Mouse (Mus musculus) c-Kit-positive CD71-positive TER-119-positive erythroid progenitor cells, embryonic 14.5 days (primary cell): Measurements from ENCODE around the gene Lipn.

ENCODE experiments used
- DNase-seq: peaks from one replicate; pipeline ENCODE4 v3.0.0-alpha.2; 2013; ENCODE audit warnings: low spot score

Gene Lipn

DNA sequence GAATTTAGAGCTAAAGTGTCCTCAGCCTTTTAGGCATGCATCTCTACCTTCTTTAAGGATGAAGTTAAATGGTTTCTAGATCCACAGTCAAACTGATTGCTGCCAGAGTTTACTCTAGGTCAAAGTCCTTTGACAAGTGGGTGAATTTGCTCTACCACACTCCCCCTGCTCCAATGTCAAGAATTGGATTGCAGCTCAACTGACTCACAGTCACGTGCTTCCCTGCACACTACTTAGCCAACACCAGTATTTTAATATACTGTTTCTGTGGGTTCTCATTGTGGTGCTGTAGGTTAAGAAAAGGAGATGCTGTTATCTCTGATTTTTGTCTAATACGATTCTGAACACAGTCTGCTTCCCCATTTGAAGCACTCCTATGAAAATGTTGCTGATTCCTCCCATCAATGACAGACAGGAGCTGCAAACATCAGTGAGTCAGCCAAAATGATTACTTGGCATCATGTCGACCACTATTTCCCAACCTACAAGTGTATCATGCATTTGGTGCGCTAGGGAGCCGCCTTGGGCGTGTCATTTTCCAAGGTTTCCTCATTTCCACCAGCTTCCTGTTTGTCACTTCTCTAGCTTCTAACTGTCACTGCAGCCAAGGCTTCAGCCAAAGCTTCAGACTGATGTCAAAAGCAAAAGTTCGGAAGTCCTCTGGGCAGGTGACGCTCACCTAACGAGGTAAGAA is at the start of gene Lipn:
Lipn (plus strand) TSS at position 580 of the 694 bp plus-strand sequence.
- no peak for DNase-seq

DNA sequence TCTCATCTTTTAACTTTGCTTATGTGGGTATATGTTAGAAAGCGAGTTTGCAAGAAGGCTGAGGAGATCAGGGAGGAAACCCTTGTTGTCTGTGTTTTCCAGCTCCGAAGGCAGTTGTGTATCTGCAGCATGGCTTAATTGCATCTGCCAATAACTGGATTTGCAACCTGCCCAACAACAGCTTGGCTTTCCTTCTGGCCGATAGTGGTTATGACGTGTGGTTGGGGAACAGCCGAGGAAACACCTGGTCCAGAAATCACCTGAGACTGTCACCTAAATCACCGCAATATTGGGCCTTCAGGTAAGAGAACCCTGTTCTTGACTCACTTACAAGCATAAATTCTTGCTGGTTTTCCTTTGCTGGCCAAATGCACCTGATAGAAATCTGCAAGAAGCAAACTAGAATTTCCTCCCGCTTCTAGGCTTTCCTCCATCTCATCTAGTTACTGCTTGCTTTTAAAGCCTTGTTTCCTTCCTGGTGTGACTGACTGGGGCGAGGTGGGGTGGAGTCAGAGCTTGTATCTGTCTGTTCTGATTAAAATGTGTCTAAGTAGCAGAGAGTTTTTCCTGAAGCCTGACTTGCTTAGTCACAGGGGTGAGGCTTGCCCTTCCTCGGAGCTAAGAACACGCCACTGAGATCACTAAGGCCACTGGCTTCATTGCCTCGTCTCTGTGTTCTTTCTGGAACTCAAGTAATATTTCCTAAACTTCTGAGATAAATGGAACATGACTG is 45.6 kb upstream of the Lipn start:
- no peak for DNase-seq

DNA sequence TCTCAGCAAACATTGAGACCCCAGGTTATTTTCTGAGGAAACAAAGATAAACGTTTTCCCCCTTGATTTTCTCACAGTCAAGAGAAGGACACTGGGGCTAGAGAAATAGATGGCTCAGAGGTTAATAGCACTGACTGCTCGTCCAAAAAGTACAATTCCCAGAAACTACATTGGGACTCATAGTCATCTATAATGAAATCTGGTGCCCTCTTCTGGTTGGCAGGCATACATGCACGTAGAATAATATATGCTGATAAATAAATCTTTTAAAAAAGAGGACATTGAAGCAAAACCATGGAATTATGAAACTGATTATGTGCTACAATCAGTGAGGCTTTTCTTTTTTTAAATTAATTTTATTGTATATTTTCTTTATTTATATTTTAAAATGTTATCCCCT is 44.4 kb upstream of the Lipn start:
- no peak for DNase-seq

DNA sequence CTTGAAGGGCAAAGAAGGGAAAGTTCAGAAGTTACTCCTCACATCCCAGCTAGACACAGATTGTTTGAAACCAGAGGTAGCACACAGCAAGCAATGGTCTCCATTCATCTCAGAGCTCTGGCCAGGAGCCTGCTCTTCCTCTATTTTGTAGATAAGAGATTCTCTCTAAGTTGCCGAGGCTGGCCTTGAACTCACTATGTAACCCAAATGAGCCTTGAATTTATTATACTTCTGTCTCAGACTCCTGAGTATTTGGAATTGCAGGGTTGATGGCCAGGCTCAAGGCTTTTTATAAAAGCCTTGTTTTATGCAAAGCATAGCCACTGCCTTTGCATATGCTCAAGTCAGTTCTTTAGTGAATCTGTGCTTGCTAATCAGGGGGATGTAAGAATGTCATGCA is 27.4 kb upstream of the Lipn start:
- DNase-seq: no peak

DNA sequence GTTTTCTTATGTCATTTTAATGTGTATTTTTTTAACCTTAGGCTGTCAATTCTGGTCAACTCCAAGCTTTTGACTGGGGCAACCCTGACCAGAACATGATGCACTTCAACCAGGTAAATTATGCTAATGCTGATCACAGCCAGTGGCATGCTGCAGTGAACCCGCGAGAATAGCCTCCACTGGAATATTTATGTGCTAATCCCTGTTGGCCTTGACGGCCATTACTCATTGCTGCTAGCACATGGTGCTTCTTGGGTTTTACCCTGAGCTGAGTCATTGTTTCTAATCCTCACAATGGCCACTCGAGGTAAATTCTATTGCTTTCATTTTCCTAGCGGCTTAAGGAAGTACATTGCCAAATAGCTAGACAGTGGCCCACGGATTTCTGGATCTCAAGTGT is 24.1 kb upstream of the Lipn start:
- no peak for DNase-seq

DNA sequence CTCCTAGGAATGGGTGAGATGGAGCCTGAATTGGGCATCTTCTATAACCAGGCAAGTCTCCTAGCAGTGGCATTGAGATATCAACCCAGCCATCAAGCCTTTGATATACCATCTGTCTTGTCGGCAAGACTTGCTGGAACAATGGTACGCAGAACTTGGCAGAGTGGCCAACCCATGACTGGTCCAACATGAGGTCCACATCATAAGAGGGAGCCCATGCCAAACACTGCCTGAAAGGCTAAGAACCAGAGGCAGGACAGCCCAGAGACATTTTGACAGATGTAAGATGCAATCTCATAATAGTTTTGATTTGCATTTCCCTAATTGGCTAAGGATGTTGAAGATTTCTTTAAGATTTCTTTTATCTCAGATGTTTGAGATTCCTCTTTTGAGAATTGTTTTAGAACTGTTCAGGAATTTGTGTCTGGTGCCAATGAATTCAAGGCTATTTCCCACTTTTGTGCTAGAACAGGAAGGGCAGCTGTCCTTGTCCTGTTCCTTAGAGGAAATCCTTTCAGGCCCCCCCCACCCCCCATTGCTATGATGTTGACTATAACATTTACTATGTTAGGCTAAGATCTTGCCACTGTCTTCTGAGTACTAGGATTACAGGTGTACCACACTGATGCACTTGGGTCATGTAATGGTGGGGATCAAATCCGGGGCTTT is 17.7 kb upstream of the Lipn start:
- no peak for DNase-seq

DNA sequence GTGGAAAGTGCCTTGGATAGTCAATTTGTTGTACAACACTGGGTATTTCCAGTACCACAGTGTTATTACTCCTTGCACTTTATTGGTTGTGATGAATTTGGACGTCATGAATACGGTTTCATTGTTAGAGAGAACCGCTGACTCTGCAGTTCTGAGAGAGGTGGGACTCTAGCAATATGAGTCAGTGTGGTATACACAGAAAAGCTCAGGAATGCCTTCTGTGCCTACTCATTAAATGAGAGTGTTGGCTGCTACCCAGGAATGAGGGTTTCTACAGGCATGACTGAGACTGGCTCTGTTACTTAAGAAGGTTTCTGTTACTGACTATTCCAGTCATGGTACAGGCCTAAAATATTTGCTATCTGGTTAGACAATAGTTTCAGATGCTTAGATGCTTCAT is 15.7 kb upstream of the Lipn start:
- DNase-seq: no peak

DNA sequence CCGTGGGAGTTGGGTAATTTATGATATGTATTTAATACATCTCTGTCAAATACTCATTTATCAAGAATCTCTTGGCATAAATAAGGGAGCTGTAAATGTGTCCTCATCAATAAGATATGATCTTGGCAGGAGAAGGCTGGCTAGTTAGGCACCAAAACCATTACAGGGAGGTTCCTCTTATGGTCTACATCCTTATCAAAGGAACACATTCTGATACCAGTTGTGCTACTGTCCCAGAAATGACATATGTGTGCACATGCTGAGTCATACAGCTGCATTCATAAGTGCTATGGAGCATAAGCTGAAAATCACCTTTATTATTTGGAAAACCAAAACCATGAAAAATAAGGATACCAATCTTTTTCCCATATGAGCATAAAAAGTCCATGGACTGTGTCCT is 3.6 kb upstream of the Lipn start:
- no peak for DNase-seq

DNA sequence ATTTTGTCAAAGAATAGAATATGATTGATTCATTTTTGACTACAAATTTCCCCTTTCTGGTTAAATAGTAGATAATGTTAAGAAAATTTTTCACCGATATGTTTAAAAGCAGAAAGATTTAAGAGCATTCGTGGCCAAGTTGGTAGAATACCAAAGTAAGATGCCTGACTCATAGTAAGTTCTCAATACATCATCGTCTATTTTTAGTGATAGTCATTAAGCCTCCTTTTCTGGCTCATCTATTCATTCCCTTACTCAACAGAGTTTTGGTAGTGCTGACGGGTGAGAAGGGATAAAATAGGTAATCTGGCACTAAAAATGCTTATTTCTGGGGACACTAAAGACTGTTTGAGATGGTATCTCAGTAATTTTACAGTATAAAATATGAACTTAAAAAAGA is 3.1 kb upstream of the Lipn start:
- no peak for DNase-seq

DNA sequence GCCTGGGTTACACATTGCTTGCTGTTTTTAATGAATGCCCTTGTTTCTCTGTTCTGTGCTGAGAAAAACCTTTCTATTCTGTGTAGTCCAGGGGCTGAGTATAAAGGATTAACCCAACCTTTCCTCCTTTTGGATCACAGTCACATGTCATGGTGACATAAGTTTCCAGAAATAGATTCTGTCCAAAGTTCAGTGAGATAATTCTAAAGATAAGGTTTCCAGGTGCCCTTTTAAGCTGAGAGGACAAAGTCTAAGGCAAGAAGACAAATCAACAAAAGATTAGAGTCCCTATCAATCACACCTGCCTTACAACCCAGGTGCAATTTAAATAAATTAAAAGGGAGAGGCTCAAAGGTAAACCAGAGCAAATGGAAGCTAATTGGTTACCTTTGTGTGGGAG is 7.1 kb downstream of the Lipn start:
- DNase-seq: no peak

DNA sequence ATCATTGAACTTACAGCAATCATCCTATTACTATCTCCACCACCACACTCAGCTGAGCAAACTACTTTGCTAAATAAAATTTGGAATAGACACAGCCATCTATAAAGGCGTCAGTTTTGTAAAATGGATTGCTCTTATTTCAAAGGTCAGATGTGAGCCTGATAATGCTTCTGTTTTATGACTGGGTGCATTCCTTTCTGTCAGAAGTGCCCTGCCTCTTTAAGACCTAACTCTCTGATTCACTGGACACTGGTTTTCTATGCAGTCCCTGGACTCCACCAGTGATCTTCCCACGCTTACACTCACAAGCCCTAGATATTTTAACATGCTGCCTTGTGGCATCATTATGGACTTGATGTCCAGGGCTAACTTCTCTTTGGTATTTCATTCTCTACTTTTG is 11.0 kb downstream of the Lipn start:
- DNase-seq: no peak

DNA sequence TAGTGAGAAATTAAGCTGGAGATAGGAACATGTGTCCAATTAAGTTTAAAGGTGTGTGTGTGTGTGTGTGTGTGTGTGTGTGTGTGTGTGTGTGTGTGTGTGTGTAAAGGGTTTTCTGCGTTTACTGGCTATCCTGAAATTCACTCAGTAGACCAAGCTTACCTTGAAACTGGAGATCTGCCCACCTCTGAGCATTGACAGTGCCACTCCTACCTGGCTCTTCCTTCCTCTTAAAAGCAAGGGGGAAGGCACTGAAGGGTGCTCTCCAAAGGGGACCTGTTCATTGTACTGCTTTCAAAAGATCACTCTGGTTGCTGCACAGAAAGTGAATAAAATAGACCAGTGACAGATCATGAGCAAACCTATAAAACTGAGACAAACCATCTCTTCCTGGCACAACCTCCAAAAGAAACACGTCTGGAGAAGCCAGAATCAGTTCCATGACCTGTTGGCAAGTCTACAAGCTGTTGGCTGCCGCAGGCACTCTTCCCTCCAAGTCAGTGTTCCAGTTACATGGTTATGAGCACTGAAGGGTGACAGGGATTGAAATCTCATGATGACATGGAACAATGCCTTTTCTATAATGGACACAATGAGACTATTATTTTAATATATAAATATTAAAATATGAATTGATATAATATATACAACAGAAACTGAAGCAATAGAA is 22.0 kb downstream of the Lipn start:
- no peak for DNase-seq

DNA sequence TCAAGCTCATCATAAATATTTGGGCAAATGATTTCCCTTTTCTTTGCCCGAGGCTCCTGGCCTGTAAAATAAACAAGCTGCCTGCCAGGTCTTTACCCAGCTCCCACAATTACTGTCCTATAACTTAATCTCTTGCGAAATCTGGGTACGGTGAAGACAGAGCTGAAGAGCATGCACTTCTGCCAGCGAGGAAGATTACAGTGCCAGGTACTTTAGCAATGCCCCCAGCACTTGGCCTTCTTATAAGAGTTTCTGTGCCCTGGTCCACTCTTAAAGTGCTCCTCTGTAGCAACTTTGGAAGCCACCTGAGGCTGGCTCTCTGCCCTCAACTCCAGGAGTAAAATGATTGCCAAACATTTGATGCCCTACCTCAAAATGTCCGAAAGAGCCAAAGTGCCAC is 28.2 kb downstream of the Lipn start:
- DNase-seq: no peak

DNA sequence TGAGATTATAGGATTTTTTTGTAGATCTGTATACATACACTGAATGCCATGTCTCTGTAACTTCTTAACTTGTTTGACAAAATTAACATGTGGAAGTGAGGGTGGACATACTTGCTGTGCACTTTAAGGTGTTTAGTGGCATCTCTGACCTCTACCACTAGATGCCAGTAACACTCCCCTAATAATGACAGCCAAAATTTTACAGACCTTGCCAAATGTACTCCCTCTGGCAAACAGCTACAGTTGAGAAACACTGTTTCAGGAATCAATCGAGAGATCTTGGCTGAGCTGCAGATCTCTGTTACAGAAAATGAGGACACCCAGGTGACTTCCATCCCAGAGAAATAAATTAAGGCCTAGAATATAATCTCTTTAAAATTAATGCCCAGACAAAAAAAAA is 29.1 kb downstream of the Lipn start:
- DNase-seq: no peak

DNA sequence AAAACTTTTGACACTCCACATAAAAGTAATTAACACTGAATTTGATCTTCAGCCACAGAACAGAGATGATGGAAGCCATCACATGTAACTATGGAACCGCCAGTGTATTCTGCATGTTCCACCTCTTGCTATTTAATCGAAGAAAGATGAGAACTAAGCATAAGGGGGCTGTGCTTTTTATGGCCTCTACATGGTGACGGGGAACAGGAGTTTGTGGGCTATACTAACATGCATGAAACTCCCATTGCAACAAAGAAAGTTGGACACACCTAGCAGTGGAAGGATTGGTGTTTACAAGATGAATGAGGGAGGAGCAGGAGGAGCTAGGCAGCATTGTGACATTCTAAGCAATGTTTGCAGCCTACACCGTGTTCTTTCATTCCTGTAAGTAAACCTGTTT is 33.5 kb downstream of the Lipn start, which contains the start of gene Lipm:
Lipm (plus strand) TSS at position 301 of the 400 bp plus-strand sequence.
- no peak for DNase-seq

DNA sequence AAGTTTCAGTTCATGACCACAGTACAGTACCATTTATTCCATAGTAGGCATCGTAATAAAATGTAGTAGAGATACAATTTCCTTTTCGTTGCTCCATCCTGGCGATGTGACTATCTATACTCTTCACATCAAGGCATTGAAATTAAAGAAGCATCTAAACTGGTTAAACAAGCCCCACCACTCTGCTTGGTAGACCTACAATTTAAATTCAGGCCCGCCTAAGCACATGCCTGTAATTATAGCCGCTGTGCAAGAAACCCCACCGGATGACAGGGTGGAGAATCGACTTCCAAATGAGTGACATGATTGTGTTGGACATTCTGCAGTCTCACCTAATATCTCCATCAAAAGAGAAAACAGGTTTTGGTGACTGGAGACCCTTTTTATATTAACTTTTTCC is 34.7 kb downstream of the Lipn start:
- no peak for DNase-seq

DNA sequence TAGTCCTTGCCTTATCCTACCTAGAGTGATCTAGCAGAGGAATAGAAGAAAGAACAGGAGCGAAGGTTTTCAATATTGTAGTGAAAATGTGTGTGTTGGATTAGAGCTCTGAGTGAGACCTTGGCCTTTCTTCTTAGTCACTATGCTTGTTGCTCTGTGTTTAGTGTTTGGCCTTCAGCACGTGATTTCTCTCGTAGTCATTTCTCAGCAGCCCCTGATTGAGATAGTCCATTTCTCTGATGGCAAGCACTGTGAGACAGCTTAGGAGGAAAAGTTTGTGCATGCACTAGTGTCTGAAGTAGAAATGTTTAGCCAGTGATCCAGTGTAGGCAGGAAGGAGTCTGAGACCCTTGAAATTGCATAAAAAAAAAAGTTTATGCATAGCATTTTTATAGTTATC is 37.7 kb downstream of the Lipn start:
- no peak for DNase-seq

DNA sequence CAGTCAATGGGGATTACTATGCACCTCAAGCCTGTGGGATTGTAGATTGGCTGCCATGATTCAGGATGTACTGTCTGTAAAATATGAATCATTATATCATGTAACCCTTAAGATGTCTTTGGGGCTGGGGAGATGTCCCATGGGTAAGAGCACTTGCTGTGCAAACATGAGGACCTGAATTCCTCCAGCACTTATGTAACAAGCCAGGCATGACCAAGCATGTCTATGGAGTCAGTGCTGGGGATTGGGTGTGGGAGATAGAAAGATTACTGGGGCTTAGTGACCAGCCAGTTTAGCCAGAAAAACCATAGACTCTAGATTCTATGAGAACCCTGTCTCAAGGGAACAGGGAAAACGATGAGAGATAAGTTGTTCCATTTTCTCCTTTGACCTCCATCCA is 51.9 kb downstream of the Lipn start:
- DNase-seq: no peak

DNA sequence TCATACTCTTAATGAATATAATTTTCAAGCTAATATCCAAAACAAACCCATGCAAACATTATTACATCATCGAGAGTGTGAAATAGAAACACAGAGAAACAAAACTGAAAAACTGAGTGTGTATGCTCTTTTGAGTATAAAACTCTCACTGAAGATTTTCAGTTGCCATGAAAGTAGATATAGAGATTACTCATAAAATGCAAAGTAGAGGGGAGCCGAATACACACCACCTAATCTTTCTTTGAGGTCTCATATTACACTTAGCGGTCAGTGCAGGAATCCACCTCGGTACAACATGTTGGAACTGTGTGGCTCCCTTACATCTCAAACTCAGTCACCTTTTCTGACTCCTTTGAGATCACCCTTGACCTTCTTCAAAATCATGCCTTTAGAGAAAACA is 52.5 kb downstream of the Lipn start:
- no peak for DNase-seq

DNA sequence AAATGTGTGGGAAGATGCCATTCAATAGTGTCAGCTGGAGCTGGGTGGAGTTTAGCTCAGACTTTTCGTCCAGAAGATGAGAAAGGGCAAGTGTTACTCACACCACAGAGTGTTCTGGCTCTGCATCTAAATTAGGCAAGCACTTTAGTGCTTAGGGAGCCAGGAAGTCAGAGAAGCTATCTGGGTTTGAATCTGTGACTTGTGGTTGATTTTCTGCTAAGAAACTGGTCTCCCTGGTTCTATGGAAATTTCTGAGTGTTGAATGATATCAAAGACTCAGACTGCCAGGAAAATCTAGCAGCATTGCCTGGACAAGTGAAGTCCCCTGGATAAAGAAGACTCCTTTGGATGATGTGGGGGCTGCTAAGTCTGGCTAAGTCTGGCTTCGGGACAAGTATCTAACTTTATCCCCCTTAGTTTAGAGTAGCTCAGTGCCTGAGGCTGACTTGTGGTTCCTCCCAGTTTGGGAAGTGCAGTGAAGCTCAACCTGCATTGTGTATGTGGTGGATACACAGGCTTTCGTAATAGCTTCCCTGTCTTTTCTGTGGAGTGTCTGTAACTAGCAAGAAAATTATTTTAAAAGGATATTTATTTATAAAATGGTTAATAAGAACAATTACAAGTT is 53.1 kb downstream of the Lipn start:
- no peak for DNase-seq
